Mouse (Mus musculus) heart, postnatal 14 days (tissue): ENCODE data around the gene Aff3. TPM values are rescaled to one million over a fixed set of nuclear protein-coding genes. Genes with fewer than 3 reads are reported as not detected.

Source experiments
- DNase-seq, 2 experiments: peaks; one replicate each; pipeline ENCODE4 v3.0.0; 2021 to 2022
- intact Hi-C: fragments of 180-260 bp; cut with DNase I; formaldehyde crosslinking; loops from one replicate; pipeline ENCODE4 v1.15.1; 2025
- total RNA-seq, 2 experiments: library from RNA; stranded (reverse); gene quantifications; 2 replicates each; pipeline ENCODE4 v1.2.3; 2021

Aff3 gene
- total RNA-seq, 2 experiments from 2014 or later, result 4.4 to 5.8 TPM

DNA sequence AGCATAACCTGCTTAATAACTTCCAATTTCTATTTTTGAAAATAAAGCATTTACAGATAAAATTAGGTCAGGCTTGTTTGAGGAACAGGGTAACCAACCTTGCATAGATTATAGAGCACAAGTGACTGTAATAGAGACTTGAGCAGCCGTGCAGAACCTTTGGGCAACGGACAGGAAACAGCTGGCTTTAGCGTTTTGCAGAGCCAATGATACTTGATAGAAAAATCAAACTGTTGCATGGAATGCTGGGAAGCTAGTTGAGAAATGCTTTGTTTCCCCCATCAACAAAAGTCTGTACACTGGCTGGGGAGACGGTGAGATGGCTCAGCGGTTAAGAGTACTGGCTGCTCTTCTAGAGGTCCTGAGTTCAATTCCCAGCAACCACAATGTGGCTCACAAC lies 514.7 kb downstream of the Aff3 start:
- intact Hi-C loops, result no loop called here
- DNase-seq, result no peak

GRCm38 (mm10) chr1:38146008-38146407 lies 518.7 kb downstream of the Aff3 start:
- intact Hi-C loops, result no loop called here
- no peak for DNase-seq

DNA sequence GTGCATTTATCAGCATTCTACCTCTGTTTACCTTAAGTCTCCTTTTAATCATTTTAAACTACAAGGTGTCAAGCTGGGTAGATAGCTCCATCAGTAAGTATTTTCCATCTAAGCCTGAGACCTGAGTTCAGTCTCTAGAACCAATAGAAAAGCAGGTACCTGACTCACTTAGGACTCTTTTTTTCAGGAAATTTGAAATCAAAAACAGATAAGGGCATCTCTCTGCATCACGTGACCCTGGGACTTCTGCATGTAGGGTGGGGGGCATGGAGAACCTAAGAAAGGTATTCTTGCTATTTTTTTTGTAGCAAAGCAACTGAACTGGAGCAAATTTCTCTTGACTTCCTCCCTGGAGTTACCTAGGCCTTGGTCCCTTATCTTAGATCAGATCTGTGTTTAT lies 523.4 kb downstream of the Aff3 start:
- no peak for DNase-seq
- intact Hi-C loops, result no loop called here

DNA sequence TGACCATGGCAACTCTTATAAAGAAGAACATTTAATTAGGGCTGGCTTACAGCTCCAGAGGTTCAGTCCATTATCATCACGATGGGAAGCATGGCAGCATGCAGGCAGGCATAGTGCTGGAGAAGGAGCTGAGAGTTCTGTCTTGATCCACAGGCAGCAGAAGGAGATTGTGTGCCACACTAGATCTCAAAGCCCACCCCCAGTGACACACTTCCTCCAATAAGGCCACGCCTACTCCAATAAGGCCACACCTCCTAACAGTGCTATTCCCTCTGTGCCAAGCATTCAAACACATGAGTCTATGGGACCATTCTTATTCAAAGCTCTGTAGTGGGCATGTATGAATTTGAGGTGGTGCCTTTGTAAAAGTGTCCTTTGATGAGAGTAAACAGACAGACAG lies 523.8 kb downstream of the Aff3 start:
- DNase-seq, result no peak
- intact Hi-C loops, result no loop called here

GRCm38 (mm10) chr1:38139396-38139795 lies 525.4 kb downstream of the Aff3 start:
- intact Hi-C loops, result no loop called here
- peak in 1 of 2 experiments; percentile 2 for DNase-seq

- intact Hi-C loops, result loop anchor here (5.0 kb wide), 1 partner anchor 241 kb away; the partner anchor contains the start of genes Mitd1 and Mrpl30
- DNase-seq, result peak in 1 of 2 experiments; percentile 19
These were observed 531.8 kb downstream of the Aff3 start for GRCm38 (mm10) chr1:38132942-38133341.

DNA sequence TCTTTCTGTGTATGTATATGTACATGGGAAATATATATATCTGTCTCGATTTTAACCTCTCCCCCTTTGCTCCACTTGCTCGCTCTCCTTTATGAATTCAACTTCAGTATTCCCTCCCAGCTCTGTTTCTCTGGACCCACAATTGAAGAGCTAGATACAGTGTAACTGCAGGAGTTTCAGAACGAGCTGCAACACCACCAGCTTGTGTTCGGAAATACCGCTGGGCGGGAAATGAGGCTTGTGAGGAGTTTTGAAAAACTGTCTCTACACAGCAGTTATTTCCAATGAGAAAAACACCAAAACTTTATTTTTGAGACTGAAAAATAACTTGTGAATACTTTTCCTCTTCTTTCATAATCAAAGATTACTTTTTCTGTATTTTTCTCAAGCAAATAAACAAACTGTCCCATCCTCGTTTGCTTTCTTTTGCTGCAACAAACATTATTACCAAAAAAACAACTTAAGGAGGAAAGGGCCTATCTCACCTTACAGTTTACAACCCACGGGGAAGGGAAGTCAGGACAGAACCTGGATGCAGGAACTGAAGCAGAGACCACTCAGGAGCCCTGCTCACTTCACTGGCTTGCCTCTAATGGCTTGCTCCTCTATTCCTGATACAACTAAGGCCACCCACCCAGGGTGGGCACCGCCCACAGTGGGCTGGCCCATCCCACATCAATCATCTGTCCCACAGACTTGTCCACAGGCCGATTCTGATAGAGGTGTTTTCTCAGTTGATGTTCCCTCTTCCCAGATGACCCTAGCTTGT lies 533.9 kb downstream of the Aff3 start:
- peak in 1 of 2 experiments; percentile 1 for DNase-seq

DNA sequence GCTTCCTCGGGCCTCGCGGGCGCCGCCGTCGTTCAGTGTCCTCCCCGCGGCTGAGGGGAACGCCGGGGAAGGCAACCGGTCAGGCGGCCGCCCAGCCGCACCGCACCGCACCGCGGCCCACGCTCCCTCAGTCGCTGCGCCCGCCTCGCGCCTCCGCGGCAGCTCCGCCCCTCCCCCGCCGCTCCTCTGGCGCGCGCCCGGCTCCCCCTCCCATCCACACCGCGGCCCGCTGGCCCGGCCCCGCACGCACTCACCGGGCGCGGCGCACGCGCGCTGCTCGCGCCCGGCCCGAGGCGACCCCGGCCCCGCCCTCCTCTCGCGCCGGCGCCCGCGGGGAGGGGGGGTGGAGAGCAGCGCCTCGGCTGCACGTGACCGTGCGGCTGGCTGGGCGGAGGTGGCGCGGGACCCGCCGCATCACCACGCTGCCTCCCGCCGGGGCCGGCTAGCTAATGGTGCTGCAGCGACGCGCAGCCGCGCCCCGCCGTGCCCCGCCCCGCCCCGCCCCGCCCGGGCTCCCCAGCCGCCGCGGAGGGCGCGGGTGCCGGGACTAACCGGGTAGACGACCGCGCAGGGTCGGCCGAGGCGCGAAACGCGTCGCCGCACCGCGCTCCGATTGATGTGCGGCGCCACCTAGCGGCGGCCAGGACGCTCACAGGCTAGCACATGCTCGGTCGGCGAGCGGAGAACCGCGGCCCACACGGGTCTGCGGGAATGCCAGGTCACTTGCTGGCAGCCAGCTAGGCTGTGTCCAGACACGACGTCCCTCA lies 535.1 kb downstream of the Aff3 start, which contains the start of gene Rev1:
Rev1 (minus strand) TSS at position 301 of the 767 bp plus-strand sequence.
- DNase-seq, result peak; percentile 95 to 97
- intact Hi-C loops, result loop anchor here (5.0 kb wide), 3 partner anchors 42 to 237 kb away; partner anchors contain the start of genes Eif5b, Mitd1, Mrpl30 and Txndc9

More for the DNA sequence above, 533.9 kb downstream of the Aff3 start:
- intact Hi-C loops, result loop anchor here (5.0 kb wide), 1 partner anchor 239 kb away; the partner anchor contains the start of genes Mitd1 and Mrpl30

- peak; percentile 66 to 68 for DNase-seq
- intact Hi-C loops, result loop anchor here (5.0 kb wide), 2 partner anchors 42 to 132 kb away; partner anchors contain the start of genes Eif5b and Txndc9
These were observed 535.8 kb downstream of the Aff3 start for GRCm38 (mm10) chr1:38128919-38129436.

Other genes with a start within 250 kb of the Aff3 start
- gene Lonrf2, start 171.8 kb upstream of the Aff3 start, total RNA-seq, result 1 to 10 TPM; 2.5 to 3.3 TPM
- under 1 TPM; 0.24 to 0.68 TPM for gene Chst10, start 233.2 kb upstream of the Aff3 start, total RNA-seq